Mouse (Mus musculus): ENCODE results near the gene Spata31d1b.

Gene Spata31d1b

GRCm38 (mm10) chr13:59746711-59747110 lies 34.6 kb downstream of the Spata31d1b start, which contains the start of gene 1700014D04Rik:
Gene 1700014D04Rik (minus strand): TSS chr13:59746752.
- DNase-seq (ENCODE audit: low spot score) = no peak

GRCm38 (mm10) chr13:59750310-59750709 lies 38.2 kb downstream of the Spata31d1b start:
- no peak for DNase-seq (ENCODE audit: low spot score)

- no peak for DNase-seq (ENCODE audit: low spot score)
These were observed 44.8 kb downstream of the Spata31d1b start for GRCm38 (mm10) chr13:59756906-59757305.

GRCm38 (mm10) chr13:59762791-59763190 lies 50.7 kb downstream of the Spata31d1b start:
- DNase-seq (ENCODE audit: low spot score) = no peak

- no peak for DNase-seq (ENCODE audit: low spot score)
These were observed 54.9 kb downstream of the Spata31d1b start for GRCm38 (mm10) chr13:59766786-59767515.

- DNase-seq (ENCODE audit: low spot score) = peak; percentile 14
These were observed 56.4 kb downstream of the Spata31d1b start for GRCm38 (mm10) chr13:59768531-59768930.

Data from MN1 (cell line).